ENCODE assay signal across 16 mouse cellular contexts in the genomic region with DNA sequence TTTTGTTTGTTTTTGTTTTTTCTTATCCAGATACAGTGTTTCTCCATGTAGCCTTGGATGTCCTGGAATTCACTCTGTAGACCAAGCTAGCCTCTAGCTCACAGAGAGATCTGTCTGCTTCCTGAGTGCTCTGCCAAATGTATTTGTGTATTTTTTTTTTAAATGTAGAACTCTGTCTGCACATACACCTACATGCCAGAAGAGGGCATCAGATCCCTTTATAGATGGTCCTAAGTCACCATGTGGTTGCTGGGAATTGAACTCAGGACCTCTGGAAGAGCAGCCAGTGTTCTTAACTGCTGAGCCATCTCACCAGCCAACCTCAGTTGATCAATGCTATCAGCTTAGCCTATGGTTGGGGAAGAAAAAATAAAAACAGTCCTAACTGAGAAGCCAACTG.
DNase-seq lines count a peak whose midpoint lies in the region; ATAC-seq and TF ChIP-seq lines count a peak whose summit lies in the region.
"Had no signal": no experiment of that assay in that cellular context is flagged by ENCODE, and none has a peak within 500 bp of the region (broad histone marks: within the 10 kb centered on the region; RNA-seq: fewer than 3 reads in every experiment).

No protein-coding gene starts in this region.

- H3K9ac ChIP-seq in kidney, embryonic 14.5 days (ENCODE audit: low read depth, low read length), result no peak overlapping the region
- H3K9ac ChIP-seq: limb, embryonic 15.5 days; stomach, embryonic 15.5 days had no signal

- no peak overlapping the region for H3K4me3 ChIP-seq in kidney, adult 2 months (ENCODE audit: insufficient read depth, low read depth, low read length)
- H3K4me3 ChIP-seq in kidney, embryonic 14.5 days (ENCODE audit: low read length), result no peak overlapping the region
- H3K4me3 ChIP-seq: erythroblast, embryonic 14.5 days; limb, embryonic 15.5 days; stomach, embryonic 15.5 days had no signal

- ATAC-seq in kidney, embryonic 14.5 days (ENCODE audit: low FRiP score, low TSS enrichment), result no peak

- H3K36me3 ChIP-seq in kidney, adult 2 months (ENCODE audit: control insufficient read depth, insufficient read depth, low read length), result peaks cover 3% of the 10 kb centered on the region
- H3K36me3 ChIP-seq in kidney, embryonic 14.5 days (ENCODE audit: control insufficient read depth, insufficient read depth, low read length), result peaks cover 78% of the 10 kb centered on the region

- no peaks in the 10 kb centered on the region for H3K9me3 ChIP-seq in kidney, embryonic 14.5 days (ENCODE audit: control insufficient read depth, low read length)
- H3K9me3 ChIP-seq: limb, embryonic 15.5 days; stomach, embryonic 15.5 days had no signal

- no peaks in the 10 kb centered on the region for H3K4me1 ChIP-seq in kidney, adult 2 months (ENCODE audit: control insufficient read depth, insufficient read depth, low read length)
- H3K4me1 ChIP-seq in kidney, embryonic 14.5 days (ENCODE audit: control insufficient read depth, insufficient read depth, low read length), result no peaks in the 10 kb centered on the region
- H3K4me1 ChIP-seq: limb, embryonic 15.5 days; stomach, embryonic 15.5 days had no signal

- no peak overlapping the region for H3K27ac ChIP-seq in kidney, adult 2 months (ENCODE audit: insufficient read depth, low read depth, low read length)
- no peak overlapping the region for H3K27ac ChIP-seq in kidney, embryonic 14.5 days (ENCODE audit: low read depth, low read length)
- H3K27ac ChIP-seq: limb, embryonic 15.5 days; macrophage; stomach, embryonic 15.5 days had no signal

- 0 out of 2 replicates have a peak, but pooled peaks have one; percentile 17 for TF ChIP-seq CTCF in kidney, adult 2 months (conservative IDR thresholded peaks at IDR 0.05; ENCODE audit: insufficient read depth, insufficient read length, low read depth, low read length)
- no peak for TF ChIP-seq CTCF in brain, embryonic 14.5 days (IDR thresholded peaks at IDR 0.05; ENCODE audit: borderline replicate concordance, extremely low read depth, insufficient read depth, insufficient read length)

- no peak overlapping the region for H3K4me2 ChIP-seq in kidney, embryonic 14.5 days (replicated peaks; ENCODE audit: low read depth, low read length)
- H3K4me2 ChIP-seq: limb, embryonic 15.5 days; stomach, embryonic 15.5 days had no signal

- DNase-seq in kidney, adult 2 months, result peak; percentile 8
- peak; percentile 32 for DNase-seq in 3T3-L1 (ENCODE audit: low read depth, low spot score)
- DNase-seq in A20 (ENCODE audit: low read depth, low spot score), result peak; percentile 31
- DNase-seq in brain, embryonic 14.5 days (ENCODE audit: low read depth), result peak; percentile 6
- DNase-seq in spleen, postnatal 14 days (ENCODE audit: low spot score in 2 of 2), result no peak
- no peak for DNase-seq in natural killer cell, adult 2 months (ENCODE audit: low spot score in 2 of 2)
- DNase-seq: adrenal gland, adult 8-10 months; cerebellum, postnatal 36 days; heart, postnatal 10 days; kidney, postnatal 36 days; right cerebral cortex, postnatal 25 days had no signal

- no peak for TF ChIP-seq POLR2A in kidney, adult 2 months (IDR thresholded peaks at IDR 0.05; ENCODE audit: low read depth, low read length)
- TF ChIP-seq POLR2A in brain, embryonic 14.5 days (IDR thresholded peaks at IDR 0.05; ENCODE audit: borderline replicate concordance, extremely low read depth, insufficient read depth, insufficient read length, poor library complexity, severe bottlenecking), result no peak

- no peaks in the 10 kb centered on the region for H3K27me3 ChIP-seq in kidney, adult 2 months (replicated peaks; ENCODE audit: control insufficient read depth, insufficient read depth, low read length)
- no peaks in the 10 kb centered on the region for H3K27me3 ChIP-seq in kidney, embryonic 14.5 days (ENCODE audit: control insufficient read depth, insufficient read depth, low read length)
- H3K27me3 ChIP-seq: limb, embryonic 15.5 days; stomach, embryonic 15.5 days had no signal

Comparison
In these comparisons a context has a peak if more than half of its experiments do, and no peak if none do; other contexts are left out.
1. DNase-seq: peak in kidney, adult 2 months (single experiment), 3T3-L1 (single experiment), A20 (single experiment) and brain, embryonic 14.5 days (single experiment); none in spleen, postnatal 14 days (0 of 2) and natural killer cell, adult 2 months (0 of 2).